Mouse (Mus musculus) kidney, embryonic 14.5 days (tissue): ENCODE data around the gene Slc2a10. TPM values are rescaled to one million over a fixed set of nuclear protein-coding genes. Genes with fewer than 3 reads are reported as not detected.
"Not testable (repeated sequence)": the region's sequence is repeated elsewhere in the genome, so short reads cannot be mapped to it uniquely, and the experiment has no call there.

Source experiments
- ATAC-seq: fragments of 200-750 bp; cut with Nextera tagmentation; 2 replicates; pipeline ENCODE4 v1.8.0; 2017; ENCODE audit warnings: moderate number of reproducible peaks, mild to moderate bottlenecking, moderate TSS enrichment, moderate library complexity; ENCODE audit not compliant: low FRiP score, low TSS enrichment
- H3K27ac ChIP-seq: fragments of 300-500 bp; sonication (generic); 2 replicates; pipeline ENCODE4 v1.5.1; 2014; ENCODE audit warnings: low read depth, mild to moderate bottlenecking, low read length, moderate library complexity, mixed read lengths
- H3K27me3 ChIP-seq: fragments of 300-500 bp; sonication (generic); 2 replicates; pipeline ENCODE4 v1.6.1; 2014; ENCODE audit warnings: mild to moderate bottlenecking, low read length; ENCODE audit not compliant: control insufficient read depth, insufficient read depth
- H3K36me3 ChIP-seq: fragments of 300-500 bp; sonication (generic); 2 replicates; pipeline ENCODE4 v1.6.1; 2014; ENCODE audit warnings: low read length, mixed read lengths; ENCODE audit not compliant: control insufficient read depth, insufficient read depth
- H3K4me1 ChIP-seq: fragments of 300-500 bp; sonication (generic); 2 replicates; pipeline ENCODE4 v1.6.1; 2014; ENCODE audit warnings: low read length, mixed read lengths; ENCODE audit not compliant: control insufficient read depth, insufficient read depth
- H3K4me2 ChIP-seq: fragments of 300-500 bp; sonication (generic); replicated peaks from 2 replicates; pipeline ENCODE4 v1.6.1; 2014; ENCODE audit warnings: low read depth, mild to moderate bottlenecking, low read length
- H3K4me3 ChIP-seq: fragments of 300-500 bp; sonication (generic); 2 replicates; pipeline ENCODE4 v1.5.1; 2014; ENCODE audit warnings: mild to moderate bottlenecking, low read length
- H3K9ac ChIP-seq: fragments of 300-500 bp; sonication (generic); 2 replicates; pipeline ENCODE4 v1.6.1; 2014; ENCODE audit warnings: low read depth, mild to moderate bottlenecking, low read length, moderate library complexity
- H3K9me3 ChIP-seq: fragments of 300-500 bp; sonication (generic); 2 replicates; pipeline ENCODE4 v1.6.1; 2016; ENCODE audit warnings: low read length; ENCODE audit not compliant: control insufficient read depth
- WGBS: fragments of 180-500 bp; shearing (Covaris S2); extraction: QIAGEN DNeasy Blood & Tissue Kit; methylation state at CpG from one replicate; pipeline ENCODE4 v1.1.7; 2014; 5-methylcytosine and 5-hydroxymethylcytosine counted together
- polyA plus RNA-seq: library from polyadenylated mRNA; unstranded; fragments of >200 nt; fragmentation: Nextera tagmentation; extraction: Ambion mirVana; gene quantifications from 2 replicates; pipeline ENCODE4 v1.2.1, GENCODE M21; 2014

The Slc2a10 gene
- polyA plus RNA-seq, 1 experiment from 2014 or later, result 6.9 TPM

- no peak overlapping the region for H3K27ac ChIP-seq
- 98% methylated on average over 2 of the region's 2 CpGs for WGBS
- H3K4me2 ChIP-seq, result no peak overlapping the region
- no peaks in the 10 kb centered on the region for H3K9me3 ChIP-seq
- no peaks in the 10 kb centered on the region for H3K27me3 ChIP-seq
- H3K36me3 ChIP-seq, result no peaks in the 10 kb centered on the region
- H3K4me3 ChIP-seq, result no peak overlapping the region
- H3K4me1 ChIP-seq, result no peaks in the 10 kb centered on the region
- H3K9ac ChIP-seq, result no peak overlapping the region
- no peak for ATAC-seq
These were observed 42.1 kb downstream of the Slc2a10 start for GRCm38 (mm10) chr2:165545687-165546086.

- no peaks in the 10 kb centered on the region for H3K27me3 ChIP-seq
- no peak overlapping the region for H3K4me3 ChIP-seq
- no peaks in the 10 kb centered on the region for H3K9me3 ChIP-seq
- H3K9ac ChIP-seq, result no peak overlapping the region
- WGBS, result 42% methylated on average over 8 of the region's 8 CpGs
- no peak overlapping the region for H3K4me2 ChIP-seq
- no peak for ATAC-seq
- H3K36me3 ChIP-seq, result no peaks in the 10 kb centered on the region
- H3K27ac ChIP-seq, result no peak overlapping the region
- H3K4me1 ChIP-seq, result no peaks in the 10 kb centered on the region
These were observed 42.8 kb downstream of the Slc2a10 start for GRCm38 (mm10) chr2:165546341-165546740.

GRCm38 (mm10) chr2:165547410-165547809, 43.8 kb downstream of the Slc2a10 start:
- Histone ChIP-seq H3K4me3 (no peak overlapping the region), H3K4me1 (no peaks in the 10 kb centered on the region), H3K9me3 (no peaks in the 10 kb centered on the region), H3K27me3 (no peaks in the 10 kb centered on the region), H3K36me3 (no peaks in the 10 kb centered on the region), H3K4me2 (no peak overlapping the region), H3K9ac (no peak overlapping the region), H3K27ac (no peak overlapping the region)
- 59% methylated on average over 9 of the region's 9 CpGs for WGBS
- no peak for ATAC-seq

- no peak overlapping the region for H3K4me2 ChIP-seq
- H3K36me3 ChIP-seq, result no peaks in the 10 kb centered on the region
- H3K4me1 ChIP-seq, result no peaks in the 10 kb centered on the region
- ATAC-seq, result no peak
- WGBS, result 78% methylated on average over 6 of the region's 6 CpGs
- H3K27ac ChIP-seq, result no peak overlapping the region
- H3K27me3 ChIP-seq, result no peaks in the 10 kb centered on the region
- no peak overlapping the region for H3K9ac ChIP-seq
- H3K4me3 ChIP-seq, result no peak overlapping the region
- no peaks in the 10 kb centered on the region for H3K9me3 ChIP-seq
These were observed 45.0 kb downstream of the Slc2a10 start for GRCm38 (mm10) chr2:165548627-165549026.

- not testable (repeated sequence) for ATAC-seq
- 80% methylated on average over 7 of the region's 7 CpGs for WGBS
These were observed 46.8 kb downstream of the Slc2a10 start for GRCm38 (mm10) chr2:165550410-165550809.

GRCm38 (mm10) chr2:165554066-165554465, 50.5 kb downstream of the Slc2a10 start:
- WGBS, result 76% methylated on average over 9 of the region's 9 CpGs
- H3K36me3 ChIP-seq, result no peaks in the 10 kb centered on the region

More at GRCm38 (mm10) chr2:165550410-165550809, 46.8 kb downstream of the Slc2a10 start:
- not testable (repeated sequence) for H3K4me1 ChIP-seq, H3K4me2 ChIP-seq, H3K4me3 ChIP-seq, H3K27me3 ChIP-seq, H3K9me3 ChIP-seq, H3K9ac ChIP-seq, H3K36me3 ChIP-seq, H3K27ac ChIP-seq

GRCm38 (mm10) chr2:165557278-165557677, 53.7 kb downstream of the Slc2a10 start:
- no peak overlapping the region for H3K9ac ChIP-seq
- no peak overlapping the region for H3K4me3 ChIP-seq
- no peak overlapping the region for H3K27ac ChIP-seq
- no peaks in the 10 kb centered on the region for H3K9me3 ChIP-seq
- no peaks in the 10 kb centered on the region for H3K36me3 ChIP-seq
- no peak for ATAC-seq
- WGBS, result 89% methylated on average over 7 of the region's 7 CpGs
- H3K27me3 ChIP-seq, result no peaks in the 10 kb centered on the region
- H3K4me1 ChIP-seq, result 0 out of 2 replicates have a peak, but pooled peaks cover 8% of the 10 kb centered on the region
- H3K4me2 ChIP-seq, result no peak overlapping the region

More at GRCm38 (mm10) chr2:165554066-165554465, 50.5 kb downstream of the Slc2a10 start:
- Histone ChIP-seq H3K9me3 (no peaks in the 10 kb centered on the region), H3K4me1 (no peaks in the 10 kb centered on the region), H3K27ac (no peak overlapping the region), H3K4me2 (no peak overlapping the region), H3K4me3 (no peak overlapping the region), H3K27me3 (no peaks in the 10 kb centered on the region), H3K9ac (no peak overlapping the region)
- ATAC-seq, result no peak

- Histone ChIP-seq H3K4me1 (0 out of 2 replicates have a peak, but pooled peaks cover 13% of the 10 kb centered on the region), H3K36me3 (no peaks in the 10 kb centered on the region), H3K27me3 (peaks cover 6% of the 10 kb centered on the region), H3K4me3 (no peak overlapping the region), H3K9ac (no peak overlapping the region), H3K4me2 (no peak overlapping the region), H3K9me3 (no peaks in the 10 kb centered on the region), H3K27ac (no peak overlapping the region)
- ATAC-seq, result no peak
- WGBS, result 41% methylated on average over 11 of the region's 11 CpGs
These were observed 55.3 kb downstream of the Slc2a10 start for GRCm38 (mm10) chr2:165558916-165559315.

GRCm38 (mm10) chr2:165559506-165560235, 56.1 kb downstream of the Slc2a10 start:
- Histone ChIP-seq H3K9me3 (no peaks in the 10 kb centered on the region), H3K4me1 (0 out of 2 replicates have a peak, but pooled peaks cover 13% of the 10 kb centered on the region), H3K27ac (peak overlapping the region; percentile 37; the same call in 1 of the 2 replicates), H3K4me3 (no peak overlapping the region), H3K36me3 (no peaks in the 10 kb centered on the region), H3K27me3 (peaks cover 12% of the 10 kb centered on the region), H3K9ac (no peak overlapping the region), H3K4me2 (no peak overlapping the region)
- ATAC-seq, result peak; percentile 62
- WGBS, result 9% methylated on average over 11 of the region's 11 CpGs
